Mouse (Mus musculus): Measurements from ENCODE around the gene Mef2c. TPM values are rescaled to one million over a fixed set of nuclear protein-coding genes. Genes with fewer than 3 reads are reported as not detected.

Gene Mef2c
- polyA plus RNA-seq, 1 experiment from 2014 or later = 53.3 TPM

DNA sequence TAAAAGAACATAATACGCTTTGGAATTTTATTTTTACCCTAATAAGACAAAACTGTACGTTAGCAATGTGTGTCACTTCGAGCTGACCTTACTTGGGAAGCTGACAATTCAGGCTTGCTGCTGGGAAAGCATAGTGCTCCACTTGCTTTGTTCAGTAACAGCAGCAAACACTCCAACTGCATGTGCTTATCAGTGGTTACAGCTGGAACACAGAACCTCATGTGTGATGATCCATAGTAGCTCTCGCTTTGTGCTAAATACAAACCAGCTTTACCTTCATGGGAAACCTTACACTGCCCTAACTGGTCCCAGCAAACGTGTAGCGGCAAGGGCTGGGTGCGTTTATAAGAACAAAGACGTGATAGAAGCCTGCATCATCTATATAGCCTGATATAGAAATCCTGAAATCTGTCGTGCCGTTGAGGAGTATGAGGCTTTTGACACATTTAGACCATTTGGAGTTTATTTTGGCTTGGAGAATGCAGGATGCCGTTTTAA lies 65.0 kb downstream of the Mef2c start:
- no peaks in the 10 kb centered on the region for H3K36me3 ChIP-seq (ENCODE audit: control insufficient read depth, insufficient read depth, low read length)
- no peak for ATAC-seq (ENCODE audit: insufficient number of reproducible peaks, insufficient read depth, low FRiP score, low read depth)
- peaks cover 10% of the 10 kb centered on the region for H3K4me1 ChIP-seq (ENCODE audit: control insufficient read depth, insufficient read depth, low read length)
- no peak overlapping the region for H3K27ac ChIP-seq (ENCODE audit: low read length)
- no peak overlapping the region for H3K4me2 ChIP-seq (replicated peaks; ENCODE audit: low read depth, low read length)
- WGBS = 73% methylated on average over 11 of the region's 11 CpGs
- H3K9me3 ChIP-seq (ENCODE audit: control insufficient read depth, low read depth, low read length) = no peaks in the 10 kb centered on the region
- H3K4me3 ChIP-seq (ENCODE audit: low read depth, low read length) = no peak overlapping the region
- no peaks in the 10 kb centered on the region for H3K27me3 ChIP-seq (ENCODE audit: control insufficient read depth, insufficient read depth, low read length)
- no peak overlapping the region for H3K9ac ChIP-seq (replicated peaks; ENCODE audit: low read depth, low read length)

DNA sequence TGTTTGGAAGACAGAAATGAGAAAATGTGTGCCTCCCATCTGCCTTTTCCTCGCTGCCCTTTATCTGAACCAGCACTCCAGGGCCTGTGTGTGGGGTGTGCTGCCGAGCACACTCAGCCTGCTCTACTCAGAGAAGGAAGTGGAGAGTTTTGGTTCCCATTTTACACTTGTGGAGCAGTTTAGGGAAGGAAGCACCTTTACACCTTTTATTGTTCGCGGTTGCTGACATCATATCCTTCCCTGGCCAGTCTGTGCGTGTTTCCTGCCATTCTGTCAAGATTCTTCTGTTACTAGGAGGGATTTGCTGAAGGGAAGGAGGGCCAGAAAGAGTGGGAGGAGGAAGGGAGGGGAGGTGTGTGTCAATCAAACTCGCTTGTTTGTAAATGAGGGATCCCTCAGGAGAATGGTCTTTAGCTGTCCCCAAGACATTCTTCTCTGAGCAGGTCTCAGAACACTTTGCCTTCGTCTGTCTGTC lies 68.2 kb downstream of the Mef2c start:
- Histone ChIP-seq H3K9me3 (ENCODE audit: control insufficient read depth, low read depth, low read length) (no peaks in the 10 kb centered on the region), H3K9ac (replicated peaks; ENCODE audit: low read depth, low read length) (no peak overlapping the region), H3K4me2 (replicated peaks; ENCODE audit: low read depth, low read length) (peak overlapping the region; percentile 1), H3K36me3 (ENCODE audit: control insufficient read depth, insufficient read depth, low read length) (no peaks in the 10 kb centered on the region), H3K4me1 (ENCODE audit: control insufficient read depth, insufficient read depth, low read length) (peaks cover 11% of the 10 kb centered on the region; the same call in 1 of the 2 replicates), H3K27me3 (ENCODE audit: control insufficient read depth, insufficient read depth, low read length) (no peaks in the 10 kb centered on the region), H3K27ac (ENCODE audit: low read length) (peak overlapping the region; percentile 0; the same call in 1 of the 2 replicates), H3K4me3 (ENCODE audit: low read depth, low read length) (no peak overlapping the region)
- 28% methylated on average over 7 of the region's 7 CpGs for WGBS
- ATAC-seq (ENCODE audit: insufficient number of reproducible peaks, insufficient read depth, low FRiP score, low read depth) = peak; percentile 67; the same call in 1 of the 2 replicates

DNA sequence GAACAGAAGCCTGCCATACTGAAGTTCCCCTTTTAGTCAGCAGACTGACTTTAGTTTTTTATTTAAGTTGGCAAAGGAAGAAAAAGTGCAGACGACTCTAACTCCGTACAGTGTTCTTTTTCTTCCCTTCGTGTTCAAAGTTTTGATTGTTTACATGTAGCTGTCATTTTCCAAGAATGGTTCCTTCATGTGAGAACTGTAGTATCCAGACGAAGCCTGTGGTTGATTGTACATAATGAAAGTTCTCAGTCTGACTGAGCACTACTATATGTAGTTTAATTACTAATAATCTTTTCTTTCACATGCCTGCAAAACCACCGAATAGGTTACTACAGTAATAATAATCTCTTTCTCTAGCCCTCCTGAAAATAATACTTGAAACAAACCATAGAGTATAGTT lies 68.6 kb downstream of the Mef2c start:
- Histone ChIP-seq H3K27ac (ENCODE audit: low read length) (peak overlapping the region; percentile 0; the same call in 1 of the 2 replicates), H3K27me3 (ENCODE audit: control insufficient read depth, insufficient read depth, low read length) (no peaks in the 10 kb centered on the region), H3K4me3 (ENCODE audit: low read depth, low read length) (no peak overlapping the region), H3K4me1 (ENCODE audit: control insufficient read depth, insufficient read depth, low read length) (peaks cover 11% of the 10 kb centered on the region; the same call in 1 of the 2 replicates), H3K4me2 (replicated peaks; ENCODE audit: low read depth, low read length) (peak overlapping the region; percentile 1), H3K9me3 (ENCODE audit: control insufficient read depth, low read depth, low read length) (no peaks in the 10 kb centered on the region), H3K36me3 (ENCODE audit: control insufficient read depth, insufficient read depth, low read length) (no peaks in the 10 kb centered on the region), H3K9ac (replicated peaks; ENCODE audit: low read depth, low read length) (no peak overlapping the region)
- ATAC-seq (ENCODE audit: insufficient number of reproducible peaks, insufficient read depth, low FRiP score, low read depth) = no peak
- 28% methylated on average over 5 of the region's 5 CpGs for WGBS

DNA sequence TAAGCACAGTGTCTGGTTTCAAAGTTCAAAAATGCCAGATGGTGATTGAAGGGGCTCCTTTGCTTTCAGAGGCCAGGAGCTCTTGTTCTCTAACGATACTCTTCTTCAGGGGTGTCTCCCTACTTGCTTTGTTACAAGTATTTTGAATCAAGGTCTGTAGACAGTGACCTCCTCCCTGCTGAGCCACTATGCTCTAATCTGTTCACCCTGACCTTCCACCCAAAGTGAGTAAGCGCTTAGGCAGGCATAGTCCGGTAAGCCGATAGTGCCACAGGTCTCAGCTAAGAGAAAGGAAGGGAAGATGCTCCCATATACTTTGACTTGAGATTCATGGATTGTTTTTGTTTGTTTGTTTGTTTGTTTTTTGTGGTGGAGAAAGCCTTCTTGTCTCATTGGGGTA lies 69.5 kb downstream of the Mef2c start:
- no peak for ATAC-seq (ENCODE audit: insufficient number of reproducible peaks, insufficient read depth, low FRiP score, low read depth)
- Histone ChIP-seq H3K9me3 (ENCODE audit: control insufficient read depth, low read depth, low read length) (no peaks in the 10 kb centered on the region), H3K27me3 (ENCODE audit: control insufficient read depth, insufficient read depth, low read length) (no peaks in the 10 kb centered on the region), H3K4me1 (ENCODE audit: control insufficient read depth, insufficient read depth, low read length) (peaks cover 11% of the 10 kb centered on the region; the same call in 1 of the 2 replicates), H3K9ac (replicated peaks; ENCODE audit: low read depth, low read length) (no peak overlapping the region), H3K4me3 (ENCODE audit: low read depth, low read length) (no peak overlapping the region), H3K4me2 (replicated peaks; ENCODE audit: low read depth, low read length) (no peak overlapping the region), H3K36me3 (ENCODE audit: control insufficient read depth, insufficient read depth, low read length) (no peaks in the 10 kb centered on the region), H3K27ac (ENCODE audit: low read length) (no peak overlapping the region)
- 72% methylated on average over 4 of the region's 4 CpGs for WGBS

DNA sequence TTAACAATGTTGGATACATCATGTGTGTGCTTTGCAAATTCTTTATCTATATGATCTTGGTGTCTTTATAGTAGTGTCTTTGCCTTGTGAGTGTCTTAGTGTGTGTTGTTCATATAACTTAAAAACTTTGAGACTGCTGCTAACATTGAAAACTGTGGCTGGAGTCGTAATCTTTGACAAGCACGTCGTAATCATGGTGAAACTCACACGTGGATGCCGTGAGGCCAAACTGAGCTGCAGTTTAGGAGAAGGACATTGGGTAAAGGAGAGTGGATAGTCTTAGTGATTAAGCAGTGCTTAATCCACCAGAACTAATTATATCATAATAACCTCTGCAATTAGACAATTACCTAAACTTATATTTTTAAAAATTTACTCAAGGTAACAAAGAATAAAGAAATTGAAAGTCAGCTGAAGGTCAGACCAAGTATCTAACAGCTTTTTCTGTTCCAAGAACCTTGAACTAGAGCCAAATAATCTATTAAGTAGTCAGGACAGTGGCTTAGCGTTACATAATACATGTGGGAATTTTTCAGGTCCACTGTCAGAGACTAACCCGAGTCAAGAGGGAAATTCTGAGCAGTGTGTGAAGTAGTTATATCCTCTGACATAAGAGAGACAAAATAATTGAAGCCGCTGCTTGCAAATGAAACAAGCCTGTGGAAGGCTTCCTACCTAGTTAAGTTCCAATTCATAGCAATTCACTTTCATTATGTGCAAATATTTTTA lies 70.2 kb downstream of the Mef2c start:
- 47% methylated on average over 8 of the region's 8 CpGs for WGBS
- H3K9ac ChIP-seq (replicated peaks; ENCODE audit: low read depth, low read length) = no peak overlapping the region
- no peak overlapping the region for H3K4me3 ChIP-seq (ENCODE audit: low read depth, low read length)
- no peak overlapping the region for H3K27ac ChIP-seq (ENCODE audit: low read length)
- no peaks in the 10 kb centered on the region for H3K36me3 ChIP-seq (ENCODE audit: control insufficient read depth, insufficient read depth, low read length)
- peaks cover 11% of the 10 kb centered on the region; the same call in 1 of the 2 replicates for H3K4me1 ChIP-seq (ENCODE audit: control insufficient read depth, insufficient read depth, low read length)
- ATAC-seq (ENCODE audit: insufficient number of reproducible peaks, insufficient read depth, low FRiP score, low read depth) = no peak; the same call in 1 of the 2 replicates
- no peaks in the 10 kb centered on the region for H3K9me3 ChIP-seq (ENCODE audit: control insufficient read depth, low read depth, low read length)
- H3K27me3 ChIP-seq (ENCODE audit: control insufficient read depth, insufficient read depth, low read length) = no peaks in the 10 kb centered on the region
- no peak overlapping the region for H3K4me2 ChIP-seq (replicated peaks; ENCODE audit: low read depth, low read length)

DNA sequence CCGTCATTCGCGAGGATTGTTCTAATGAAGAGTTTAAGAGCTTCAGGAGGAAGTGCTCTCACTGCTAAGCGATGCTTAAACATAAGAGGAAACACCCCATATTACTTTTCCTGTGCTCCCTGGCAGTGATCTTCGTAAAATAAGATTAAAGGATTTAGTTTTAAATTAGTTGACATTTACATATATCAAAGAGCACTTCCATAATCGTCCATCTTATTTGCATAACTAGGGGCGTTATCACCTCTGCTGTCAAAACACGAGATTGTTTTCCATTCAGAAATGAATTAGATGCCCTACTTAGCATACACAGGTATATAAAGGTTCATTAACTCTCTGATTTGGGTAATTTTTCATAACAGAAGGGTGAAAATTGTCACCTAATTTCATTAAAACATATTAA lies 71.0 kb downstream of the Mef2c start:
- no peak for ATAC-seq (ENCODE audit: insufficient number of reproducible peaks, insufficient read depth, low FRiP score, low read depth)
- no peak overlapping the region for H3K4me3 ChIP-seq (ENCODE audit: low read depth, low read length)
- no peak overlapping the region for H3K27ac ChIP-seq (ENCODE audit: low read length)
- WGBS = 73% methylated on average over 8 of the region's 8 CpGs
- H3K9me3 ChIP-seq (ENCODE audit: control insufficient read depth, low read depth, low read length) = no peaks in the 10 kb centered on the region
- H3K27me3 ChIP-seq (ENCODE audit: control insufficient read depth, insufficient read depth, low read length) = no peaks in the 10 kb centered on the region
- H3K4me2 ChIP-seq (replicated peaks; ENCODE audit: low read depth, low read length) = no peak overlapping the region
- no peak overlapping the region for H3K9ac ChIP-seq (replicated peaks; ENCODE audit: low read depth, low read length)
- no peaks in the 10 kb centered on the region for H3K36me3 ChIP-seq (ENCODE audit: control insufficient read depth, insufficient read depth, low read length)
- H3K4me1 ChIP-seq (ENCODE audit: control insufficient read depth, insufficient read depth, low read length) = peaks cover 11% of the 10 kb centered on the region; the same call in 1 of the 2 replicates

DNA sequence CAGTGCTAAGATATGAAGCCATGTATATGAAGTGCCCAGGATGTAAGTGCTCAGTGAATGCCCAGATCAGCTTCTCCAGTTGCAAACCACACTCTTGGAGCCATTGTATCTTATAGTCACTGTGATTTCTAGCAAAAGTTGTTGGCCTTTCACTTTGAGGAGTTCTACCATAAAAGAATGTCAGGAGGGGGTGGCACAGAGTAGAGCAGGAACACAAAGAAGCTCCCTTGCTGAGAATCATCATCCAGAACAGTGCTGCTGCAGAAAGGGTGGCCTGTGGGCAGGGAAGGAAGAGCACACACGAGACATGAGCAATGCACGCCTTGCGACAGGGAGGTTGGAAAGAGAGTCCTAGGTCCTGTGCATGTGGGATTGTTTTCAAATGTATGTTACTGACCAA lies 75.6 kb downstream of the Mef2c start:
- no peaks in the 10 kb centered on the region for H3K27me3 ChIP-seq (ENCODE audit: control insufficient read depth, insufficient read depth, low read length)
- 94% methylated on average over 3 of the region's 3 CpGs for WGBS
- H3K36me3 ChIP-seq (ENCODE audit: control insufficient read depth, insufficient read depth, low read length) = no peaks in the 10 kb centered on the region
- no peaks in the 10 kb centered on the region for H3K9me3 ChIP-seq (ENCODE audit: control insufficient read depth, low read depth, low read length)
- H3K4me2 ChIP-seq (replicated peaks; ENCODE audit: low read depth, low read length) = no peak overlapping the region
- no peak overlapping the region for H3K4me3 ChIP-seq (ENCODE audit: low read depth, low read length)
- no peak overlapping the region for H3K27ac ChIP-seq (ENCODE audit: low read length)
- ATAC-seq (ENCODE audit: insufficient number of reproducible peaks, insufficient read depth, low FRiP score, low read depth) = no peak
- H3K9ac ChIP-seq (replicated peaks; ENCODE audit: low read depth, low read length) = no peak overlapping the region
- H3K4me1 ChIP-seq (ENCODE audit: control insufficient read depth, insufficient read depth, low read length) = no peaks in the 10 kb centered on the region

DNA sequence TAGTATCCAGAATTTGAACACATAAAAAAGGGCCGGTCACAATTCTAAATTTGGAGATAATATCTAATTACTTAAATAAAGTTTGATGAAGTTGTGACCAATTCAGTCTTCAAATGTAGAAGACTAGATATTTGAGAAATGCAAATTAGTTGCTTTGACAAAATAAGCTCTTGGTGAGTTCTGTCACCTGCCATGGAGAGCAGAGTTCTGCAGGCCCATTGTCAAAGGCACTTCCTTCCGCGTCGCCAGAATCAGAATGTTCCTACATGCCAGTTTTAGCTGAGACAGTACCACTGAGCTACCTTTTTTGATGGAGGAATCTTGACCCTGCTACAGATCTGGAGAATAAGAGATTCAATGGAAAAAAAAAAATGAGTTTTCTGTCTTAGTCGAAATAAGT lies 77.0 kb downstream of the Mef2c start:
- Histone ChIP-seq H3K27ac (ENCODE audit: low read length) (no peak overlapping the region), H3K4me2 (replicated peaks; ENCODE audit: low read depth, low read length) (no peak overlapping the region), H3K4me1 (ENCODE audit: control insufficient read depth, insufficient read depth, low read length) (no peaks in the 10 kb centered on the region), H3K36me3 (ENCODE audit: control insufficient read depth, insufficient read depth, low read length) (no peaks in the 10 kb centered on the region), H3K27me3 (ENCODE audit: control insufficient read depth, insufficient read depth, low read length) (no peaks in the 10 kb centered on the region), H3K9me3 (ENCODE audit: control insufficient read depth, low read depth, low read length) (no peaks in the 10 kb centered on the region), H3K4me3 (ENCODE audit: low read depth, low read length) (no peak overlapping the region), H3K9ac (replicated peaks; ENCODE audit: low read depth, low read length) (no peak overlapping the region)
- 82% methylated on average over 5 of the region's 5 CpGs for WGBS
- no peak for ATAC-seq (ENCODE audit: insufficient number of reproducible peaks, insufficient read depth, low FRiP score, low read depth)

Data from stomach, embryonic 14.5 days (tissue).